Mouse (Mus musculus) liver, adult 2 months (tissue): ENCODE data around the gene H2-DMb1. TPM values are rescaled to one million over a fixed set of nuclear protein-coding genes. Genes with fewer than 3 reads are reported as not detected.

Experiments
- DNase-seq: peaks from one replicate; pipeline ENCODE4 v3.0.0-alpha.2; 2011; ENCODE audit warnings: low read depth, low spot score; ENCODE audit errors: extremely low read depth
- H3K27ac ChIP-seq: fragments of 200-500 bp; replicated peaks from 2 replicates; pipeline ENCODE4 v1.5.1; 2012; ENCODE audit warnings: low read depth, mild to moderate bottlenecking, control low read depth, inconsistent platforms, low read length; ENCODE audit not compliant: insufficient read depth
- H3K27me3 ChIP-seq: fragments of 200-500 bp; 2 replicates; pipeline ENCODE4 v1.6.1; 2012; ENCODE audit warnings: mild to moderate bottlenecking, moderate library complexity, low read length, inconsistent platforms; ENCODE audit not compliant: control insufficient read depth, insufficient read depth
- H3K36me3 ChIP-seq: fragments of 200-500 bp; 2 replicates; pipeline ENCODE4 v1.6.1; 2012; ENCODE audit warnings: low read length, inconsistent platforms; ENCODE audit not compliant: control insufficient read depth, insufficient read depth
- H3K4me1 ChIP-seq: fragments of 200-500 bp; 2 replicates; pipeline ENCODE4 v1.6.1; 2011; ENCODE audit warnings: low read length; ENCODE audit not compliant: control insufficient read depth, insufficient read depth
- H3K4me3 ChIP-seq: fragments of 200-500 bp; 2 replicates; pipeline ENCODE4 v1.5.1; 2011; ENCODE audit warnings: low read depth, mild to moderate bottlenecking, control low read depth, low read length, moderate library complexity; ENCODE audit not compliant: insufficient read depth
- H3K79me2 ChIP-seq: fragments of 200-500 bp; 2 replicates; pipeline ENCODE4 v1.6.1; 2012; ENCODE audit warnings: inconsistent platforms, mild to moderate bottlenecking, low read length, moderate library complexity; ENCODE audit not compliant: control insufficient read depth, insufficient read depth
- H3K9ac ChIP-seq: fragments of 200-500 bp; 2 replicates; pipeline ENCODE4 v1.6.1; 2012; ENCODE audit warnings: low read depth, mild to moderate bottlenecking, control low read depth, inconsistent platforms, low read length
- CTCF ChIP-seq: fragments of 200-500 bp; IDR thresholded peaks from 2 replicates; pipeline ENCODE4 v1.5.1; 2011; ENCODE audit warnings: low read depth, low read length, control low read depth
- POLR2A ChIP-seq: fragments of 200-500 bp; IDR thresholded peaks from 2 replicates; pipeline ENCODE4 v1.6.1; 2011; ENCODE audit warnings: low read length, control low read depth; ENCODE audit not compliant: insufficient read depth; ENCODE audit errors: extremely low read depth
- WGBS: fragments of 180-500 bp; shearing (Covaris S2); methylation state at CpG from one replicate; pipeline ENCODE4 v1.1.7; 2018; 5-methylcytosine and 5-hydroxymethylcytosine counted together
- polyA plus RNA-seq: library from polyadenylated mRNA; depleted of rRNA; stranded (reverse); fragments of >200 nt; gene quantifications from 2 replicates; pipeline ENCODE4 v1.2.3, GENCODE M21; 2012
- total RNA-seq: library from RNA; depleted of rRNA; stranded (reverse); fragments of >200 nt; gene quantifications from 2 replicates; pipeline ENCODE4 v1.2.3, GENCODE M21; 2014

Gene H2-DMb1
- total and polyA plus RNA-seq, 2 experiments: 4.2 to 14.5 TPM

DNA sequence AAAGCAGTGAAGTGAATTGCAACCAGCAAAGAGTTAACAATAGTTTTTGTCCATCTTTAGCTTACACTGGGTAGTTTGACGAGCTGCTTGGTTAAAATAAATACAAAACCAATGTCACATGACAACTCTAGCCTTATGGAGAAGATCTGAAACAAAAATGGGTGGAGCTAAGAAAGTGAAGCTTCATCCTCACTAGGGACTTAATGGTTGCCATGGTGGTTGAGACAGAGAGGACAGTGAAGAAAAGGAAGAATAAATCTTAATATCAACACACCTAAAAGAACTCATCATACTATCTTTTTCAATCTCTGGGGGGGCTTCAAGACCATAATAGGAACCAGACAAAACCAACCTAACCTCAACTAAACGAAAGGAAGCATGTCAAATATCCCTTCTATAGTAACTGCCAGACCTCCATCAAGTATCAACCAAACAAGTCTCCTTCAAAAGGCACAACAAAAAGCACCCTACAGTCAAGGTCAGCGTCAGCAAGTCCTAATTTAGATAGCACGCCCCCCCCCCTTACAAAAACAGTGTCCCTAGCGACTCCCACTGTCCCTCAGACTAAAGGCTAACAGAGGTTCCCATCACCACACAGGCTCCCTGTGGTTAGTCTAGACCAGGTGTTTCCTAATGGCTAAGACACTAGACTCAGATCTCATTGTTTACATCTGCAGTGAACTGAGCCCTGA lies 35.3 kb upstream of the H2-DMb1 start:
- Histone ChIP-seq H3K9ac (peak overlapping the region; percentile 97), H3K4me3 (peak overlapping the region; percentile 95), H3K36me3 (peaks cover 56% of the 10 kb centered on the region), H3K4me1 (peaks cover 15% of the 10 kb centered on the region; the same call in 1 of the 2 replicates), H3K79me2 (peaks cover 23% of the 10 kb centered on the region), H3K27ac (0 out of 2 replicates have a peak overlapping the region, but pooled peaks have one; percentile 18), H3K27me3 (no peaks in the 10 kb centered on the region)
- TF ChIP-seq CTCF (no peak), POLR2A (no peak)
- peak; percentile 54 for DNase-seq
- WGBS: 0% methylated on average over 5 of the region's 5 CpGs

DNA sequence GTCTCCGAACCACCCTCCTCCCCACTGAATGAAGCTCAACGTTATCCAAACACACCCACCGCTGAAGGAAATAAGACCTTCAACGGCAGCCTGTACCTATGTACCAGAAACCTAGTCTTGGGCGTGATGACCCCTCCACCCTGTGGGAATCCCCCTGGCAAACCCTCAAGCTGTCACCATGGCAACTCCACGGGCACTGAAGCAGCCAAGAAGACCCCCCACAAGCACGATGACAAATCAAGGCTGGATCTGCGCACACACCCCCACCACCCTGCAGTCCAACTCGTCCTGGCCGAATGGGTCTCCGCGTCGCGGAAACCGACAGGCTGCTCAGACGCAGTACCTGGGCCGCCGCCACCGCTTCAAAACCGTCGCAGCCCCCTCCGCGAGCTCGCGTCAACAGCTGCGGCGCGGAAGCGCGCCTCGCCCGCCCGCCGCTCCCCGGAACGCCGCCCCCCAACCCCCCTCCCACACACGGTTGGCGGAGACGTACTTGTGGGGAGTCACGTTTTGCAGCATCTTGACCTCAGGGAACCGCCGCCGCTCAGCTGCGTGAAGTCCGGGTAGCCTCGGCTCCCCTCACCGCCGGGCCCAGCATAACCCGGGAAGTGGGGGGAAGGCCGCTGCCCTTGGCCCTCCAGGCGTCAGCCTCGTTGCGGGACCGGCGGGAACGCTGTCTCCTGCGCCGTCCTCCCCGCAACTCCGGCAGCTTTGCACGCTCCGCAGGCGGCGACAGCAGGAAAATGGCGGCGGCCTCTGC lies 34.6 kb upstream of the H2-DMb1 start:
- Histone ChIP-seq H3K4me3 (peak overlapping the region; percentile 95), H3K9ac (peak overlapping the region; percentile 97), H3K27me3 (no peaks in the 10 kb centered on the region), H3K27ac (peak overlapping the region; percentile 37), H3K79me2 (peaks cover 26% of the 10 kb centered on the region), H3K36me3 (peaks cover 48% of the 10 kb centered on the region), H3K4me1 (peaks cover 15% of the 10 kb centered on the region; the same call in 1 of the 2 replicates)
- WGBS: under 1% methylated on average over 67 of the region's 67 CpGs
- no peak for DNase-seq
- TF ChIP-seq POLR2A (no peak), CTCF (no peak)

DNA sequence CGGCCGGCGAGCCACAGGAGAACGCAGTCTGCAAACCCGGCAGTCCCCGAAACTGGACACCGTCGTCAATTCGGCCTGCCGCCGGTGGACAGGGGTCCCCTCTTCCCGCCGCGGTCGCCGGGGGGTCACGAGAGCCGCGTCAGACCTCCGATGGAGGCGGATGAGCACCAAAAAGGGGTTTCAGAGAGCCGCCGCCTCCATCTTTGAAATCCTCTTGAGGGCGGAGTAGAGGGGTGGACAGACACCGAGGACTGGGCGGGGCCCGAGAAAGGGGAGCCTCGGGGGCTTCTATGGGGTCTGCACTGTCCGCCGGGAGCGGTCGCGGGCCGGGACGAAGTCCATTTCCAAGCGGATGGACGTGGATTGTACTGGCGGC lies 34.0 kb upstream of the H2-DMb1 start:
- peaks cover 17% of the 10 kb centered on the region for H3K4me1 ChIP-seq
- H3K27ac ChIP-seq: peak overlapping the region; percentile 37
- H3K79me2 ChIP-seq: peaks cover 26% of the 10 kb centered on the region
- H3K4me3 ChIP-seq: peak overlapping the region; percentile 95
- H3K36me3 ChIP-seq: peaks cover 43% of the 10 kb centered on the region
- no peaks in the 10 kb centered on the region for H3K27me3 ChIP-seq
- no peak for TF ChIP-seq POLR2A
- 0 out of 2 replicates have a peak, but pooled peaks have one; percentile 5 for TF ChIP-seq CTCF
- no peak for DNase-seq
- under 1% methylated on average over 38 of the region's 38 CpGs for WGBS
- H3K9ac ChIP-seq: peak overlapping the region; percentile 97

DNA sequence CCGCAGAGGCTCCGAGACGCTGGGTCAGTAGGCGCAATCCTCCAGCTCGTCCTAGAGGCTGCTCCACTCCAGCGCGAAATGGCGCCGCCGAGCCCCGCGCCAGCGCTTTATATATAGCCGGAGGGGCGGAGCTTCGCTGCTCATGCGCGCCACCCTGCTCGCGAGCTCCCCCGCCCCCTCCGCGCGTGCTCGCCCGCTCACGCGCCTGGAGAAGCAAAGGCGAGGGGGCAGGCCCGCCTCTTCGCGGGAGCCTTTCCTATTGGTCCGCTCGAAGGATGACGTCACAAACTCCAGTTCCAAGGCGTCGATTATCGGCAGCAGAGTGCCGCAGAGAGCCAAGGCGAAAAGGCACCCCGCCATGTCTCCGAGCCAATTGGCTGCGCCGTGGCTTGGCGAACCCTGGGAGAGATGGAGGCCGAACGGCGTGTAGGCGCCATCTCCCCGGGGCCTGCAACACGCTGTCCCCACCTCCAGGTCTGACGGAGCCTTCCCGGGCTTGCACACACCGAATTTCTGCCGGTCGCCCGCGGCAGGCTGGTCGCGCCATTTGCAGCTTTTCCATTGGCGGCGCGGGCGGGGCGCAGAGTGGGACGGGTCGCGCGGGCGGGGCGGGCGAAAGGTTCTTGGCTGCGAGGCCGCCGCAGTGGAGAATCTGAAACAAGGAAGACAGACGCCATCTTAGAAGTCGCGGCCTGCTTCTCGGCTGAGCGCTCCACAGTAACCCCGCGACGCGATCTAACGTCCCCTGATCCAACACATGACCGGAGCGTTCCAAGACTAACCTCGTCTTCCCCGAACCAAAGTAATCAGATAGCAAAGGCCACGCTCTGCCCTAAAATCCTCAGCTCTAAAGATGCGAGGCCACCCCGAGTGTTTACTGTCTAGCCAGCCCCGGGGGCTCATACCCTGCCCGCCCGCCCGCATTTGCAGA lies 33.4 kb upstream of the H2-DMb1 start, which contains the start of gene H2-DMa:
TSS of gene H2-DMa (plus strand) at position 293 of the 931 bp plus-strand sequence.
- peaks cover 36% of the 10 kb centered on the region for H3K36me3 ChIP-seq
- peaks cover 17% of the 10 kb centered on the region for H3K4me1 ChIP-seq
- H3K79me2 ChIP-seq: peaks cover 26% of the 10 kb centered on the region
- no peaks in the 10 kb centered on the region for H3K27me3 ChIP-seq
- peak; percentile 94 for DNase-seq
- H3K4me3 ChIP-seq: peak within 1 kb of the TSS; percentile 95
- WGBS: under 1% methylated on average over 96 of the region's 96 CpGs
- TF ChIP-seq CTCF (no peak), POLR2A (peak; percentile 100)
- peak within 1 kb of the TSS; percentile 99 for H3K27ac ChIP-seq
- H3K9ac ChIP-seq: peak within 1 kb of the TSS; percentile 97

DNA sequence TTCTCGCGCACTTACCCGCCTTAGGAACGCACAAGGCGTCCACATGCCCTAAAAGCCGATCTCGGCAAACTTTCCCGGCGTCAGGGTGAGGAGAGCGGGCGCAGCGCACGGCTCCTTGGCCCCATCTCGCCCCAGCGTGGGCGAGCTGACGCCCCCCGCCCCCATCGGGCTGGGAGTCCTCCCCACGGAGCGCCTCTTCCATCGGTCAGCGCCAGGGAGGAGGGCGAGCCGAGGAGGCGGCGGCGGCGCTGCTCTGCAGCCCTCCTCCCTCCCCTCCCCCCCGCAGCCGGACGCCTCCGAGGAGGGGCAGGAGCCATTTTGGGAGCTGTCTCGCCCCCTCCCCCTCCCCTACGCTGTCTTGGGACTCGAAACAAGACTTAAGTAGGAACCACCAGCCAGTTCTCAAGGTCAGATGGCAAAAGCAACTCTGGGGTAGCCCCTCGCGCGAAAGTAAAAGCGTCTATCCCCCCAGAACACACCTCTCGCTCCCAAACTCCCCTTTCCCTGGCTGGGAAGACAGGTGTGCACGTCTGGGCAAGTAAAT lies 32.6 kb upstream of the H2-DMb1 start:
- H3K4me1 ChIP-seq: peaks cover 14% of the 10 kb centered on the region
- peak overlapping the region; percentile 90 for H3K4me3 ChIP-seq
- peak; percentile 61 for DNase-seq
- peak overlapping the region; percentile 99 for H3K27ac ChIP-seq
- no peaks in the 10 kb centered on the region for H3K27me3 ChIP-seq
- TF ChIP-seq POLR2A: 0 out of 2 replicates have a peak, but pooled peaks have one; percentile 8
- no peak for TF ChIP-seq CTCF
- H3K9ac ChIP-seq: peak overlapping the region; percentile 95
- H3K36me3 ChIP-seq: peaks cover 29% of the 10 kb centered on the region
- under 1% methylated on average over 40 of the region's 42 CpGs for WGBS
- peaks cover 26% of the 10 kb centered on the region for H3K79me2 ChIP-seq
